Mouse (Mus musculus) ES-Bruce4 (cell line): Measurements from ENCODE around the gene 1700088E04Rik. TPM values are rescaled to one million over a fixed set of nuclear protein-coding genes. Genes with fewer than 3 reads are reported as not detected.

Experiments
- H3K27ac ChIP-seq: 2 replicates; pipeline ENCODE4 v1.5.1; 2012; ENCODE audit warnings: low read length, inconsistent platforms; ENCODE audit not compliant: insufficient read depth
- H3K27me3 ChIP-seq: 2 replicates; pipeline ENCODE4 v1.6.1; 2012; ENCODE audit warnings: mild to moderate bottlenecking, low read length, inconsistent platforms; ENCODE audit not compliant: control insufficient read depth, poor library complexity, insufficient read depth, severe bottlenecking
- H3K36me3 ChIP-seq: 2 replicates; pipeline ENCODE4 v1.6.1; 2012; ENCODE audit warnings: inconsistent platforms, mild to moderate bottlenecking, low read length, moderate library complexity; ENCODE audit not compliant: control insufficient read depth, poor library complexity, insufficient read depth, severe bottlenecking
- H3K4me1 ChIP-seq: one replicate; pipeline ENCODE4 v1.8.1; 2011; ENCODE audit warnings: low read length; ENCODE audit not compliant: control insufficient read depth, insufficient read depth
- H3K4me3 ChIP-seq: 2 replicates; pipeline ENCODE4 v1.5.1; 2011; ENCODE audit warnings: low read depth, mild to moderate bottlenecking, low read length
- H3K9ac ChIP-seq: 2 replicates; pipeline ENCODE4 v1.6.1; 2012; ENCODE audit warnings: low read depth, mild to moderate bottlenecking, inconsistent platforms; ENCODE audit not compliant: poor library complexity, severe bottlenecking
- H3K9me3 ChIP-seq: replicated peaks from 2 replicates; pipeline ENCODE4 v1.6.1; 2012; ENCODE audit warnings: mild to moderate bottlenecking, low read length, inconsistent platforms; ENCODE audit not compliant: control insufficient read depth, poor library complexity, insufficient read depth, severe bottlenecking
- CTCF ChIP-seq: IDR thresholded peaks from one replicate; pipeline ENCODE4 v1.8.1; 2011; ENCODE audit warnings: low read depth, low read length
- EP300 ChIP-seq: IDR thresholded peaks from 2 replicates; pipeline ENCODE4 v1.6.1; 2011; ENCODE audit warnings: low read depth, low read length; ENCODE audit not compliant: insufficient read depth
- POLR2A ChIP-seq: IDR thresholded peaks from one replicate; pipeline ENCODE4 v1.8.1; 2011; ENCODE audit warnings: low read length; ENCODE audit not compliant: insufficient read depth
- polyA plus RNA-seq: library from polyadenylated mRNA; stranded (reverse); fragments of >200 nt; gene quantifications from 2 replicates; pipeline ENCODE4 v1.2.4, GENCODE M21; 2011; ENCODE audit warnings: low read depth; ENCODE audit not compliant: missing spikeins, insufficient read depth, insufficient read length

Gene 1700088E04Rik
- polyA plus RNA-seq, 1 experiment, result 1.4 TPM

- no peak for TF ChIP-seq POLR2A
- TF ChIP-seq CTCF, result no peak
- no peak for TF ChIP-seq EP300
- Histone ChIP-seq H3K4me1 (no peaks in the 10 kb centered on the region), H3K27me3 (no peaks in the 10 kb centered on the region), H3K9me3 (no peaks in the 10 kb centered on the region), H3K4me3 (no peak overlapping the region), H3K27ac (no peak overlapping the region), H3K36me3 (peaks cover 28% of the 10 kb centered on the region), H3K9ac (no peak overlapping the region)
These were observed 44.5 kb downstream of the 1700088E04Rik start for GRCm38 (mm10) chr15:79096556-79096955.

DNA sequence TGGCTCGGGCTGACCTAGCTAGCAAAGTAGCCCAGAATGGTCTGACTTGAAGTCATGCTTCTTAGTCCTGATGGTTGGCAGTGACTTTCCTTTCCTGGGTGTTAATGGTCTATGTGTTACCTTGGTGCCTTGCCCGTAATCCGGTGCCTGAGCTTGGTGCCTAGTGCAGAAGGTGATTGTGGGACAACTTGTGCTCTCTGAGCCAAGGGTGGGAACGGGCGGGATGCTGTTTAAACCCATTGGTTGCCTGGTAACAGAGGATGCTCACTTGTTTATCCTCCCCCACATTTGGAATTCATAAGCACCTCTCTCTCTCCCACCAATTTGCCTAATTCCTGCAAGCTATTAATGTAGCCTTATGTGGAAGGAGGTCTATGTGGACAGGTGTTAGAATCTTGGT, 45.6 kb downstream of the 1700088E04Rik start:
- TF ChIP-seq POLR2A (no peak), CTCF (no peak), EP300 (no peak)
- no peaks in the 10 kb centered on the region for H3K9me3 ChIP-seq
- peaks cover 39% of the 10 kb centered on the region for H3K36me3 ChIP-seq
- H3K4me1 ChIP-seq, result no peaks in the 10 kb centered on the region
- no peak overlapping the region for H3K9ac ChIP-seq
- no peak overlapping the region for H3K27ac ChIP-seq
- no peaks in the 10 kb centered on the region for H3K27me3 ChIP-seq
- H3K4me3 ChIP-seq, result no peak overlapping the region

DNA sequence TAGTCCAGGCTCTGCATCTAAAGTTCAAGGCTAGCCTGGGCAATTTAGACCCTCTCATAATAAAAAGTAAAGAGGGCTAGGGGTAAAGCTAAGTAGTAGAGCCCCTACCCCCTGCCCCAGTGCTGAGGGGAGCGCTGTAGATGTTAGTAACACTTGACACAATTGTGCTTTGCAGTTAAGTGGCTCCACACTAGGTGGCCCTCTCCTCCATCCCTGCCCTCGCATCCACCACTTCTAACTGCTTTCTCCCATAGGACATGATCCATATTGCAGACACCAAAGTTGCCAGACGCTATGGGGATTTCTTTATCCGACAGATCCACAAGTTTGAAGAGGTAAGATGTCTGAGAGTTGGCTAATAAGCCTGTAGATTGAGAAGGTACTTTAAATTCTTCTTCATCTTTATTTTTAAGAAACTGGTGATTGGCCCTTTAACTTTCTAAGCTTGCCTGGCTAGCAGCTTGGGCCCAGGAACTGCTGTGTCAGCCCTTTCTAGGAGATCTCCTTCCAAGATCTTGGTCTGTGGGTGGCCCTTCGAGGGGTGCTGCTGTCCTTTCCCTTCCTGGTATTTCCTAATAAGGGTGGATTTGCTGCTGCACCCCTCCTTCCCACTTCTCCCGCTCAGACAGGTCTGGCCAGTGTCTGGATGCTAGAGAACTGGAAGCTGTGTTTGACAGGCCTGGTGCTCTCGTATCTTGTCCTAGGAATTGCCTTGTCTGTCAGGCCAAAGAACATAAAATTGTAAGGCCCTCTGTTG, 47.8 kb downstream of the 1700088E04Rik start:
- H3K27me3 ChIP-seq, result no peaks in the 10 kb centered on the region
- H3K27ac ChIP-seq, result no peak overlapping the region
- H3K4me3 ChIP-seq, result no peak overlapping the region
- peaks cover 2% of the 10 kb centered on the region for H3K4me1 ChIP-seq
- no peaks in the 10 kb centered on the region for H3K9me3 ChIP-seq
- TF ChIP-seq CTCF (peak; percentile 75), POLR2A (no peak)
- peaks cover 56% of the 10 kb centered on the region for H3K36me3 ChIP-seq
- no peak overlapping the region for H3K9ac ChIP-seq

DNA sequence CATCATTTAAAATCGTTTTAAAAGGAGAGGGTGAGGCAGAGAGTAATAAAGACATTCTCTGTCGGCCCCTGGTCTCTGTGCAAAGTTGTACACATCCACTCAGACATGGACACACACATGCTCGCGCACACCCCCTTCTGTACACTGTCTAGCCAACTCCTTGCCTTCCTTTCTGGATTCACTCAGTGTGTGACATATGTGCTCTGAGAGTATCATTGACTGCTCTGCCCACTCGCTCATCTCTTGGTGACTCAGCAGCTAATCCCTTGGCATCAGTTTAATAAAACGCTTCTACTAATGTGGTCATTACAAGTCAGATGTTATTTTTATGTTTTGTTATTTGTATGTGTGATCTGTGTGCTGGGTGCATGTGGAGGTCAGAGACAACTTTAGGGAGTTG, 48.8 kb downstream of the 1700088E04Rik start:
- H3K4me1 ChIP-seq, result peaks cover 2% of the 10 kb centered on the region
- no peaks in the 10 kb centered on the region for H3K27me3 ChIP-seq
- H3K9me3 ChIP-seq, result no peaks in the 10 kb centered on the region
- TF ChIP-seq CTCF (no peak), EP300 (no peak), POLR2A (no peak)
- H3K36me3 ChIP-seq, result peaks cover 61% of the 10 kb centered on the region
- H3K9ac ChIP-seq, result no peak overlapping the region
- H3K27ac ChIP-seq, result no peak overlapping the region
- no peak overlapping the region for H3K4me3 ChIP-seq

GRCm38 (mm10) chr15:79079567-79079966, 61.5 kb downstream of the 1700088E04Rik start:
- Histone ChIP-seq H3K27ac (peak overlapping the region; percentile 15), H3K27me3 (no peaks in the 10 kb centered on the region), H3K36me3 (peaks cover 79% of the 10 kb centered on the region), H3K9me3 (no peaks in the 10 kb centered on the region), H3K4me1 (peaks cover 4% of the 10 kb centered on the region), H3K4me3 (0 out of 2 replicates have a peak overlapping the region, but pooled peaks have one; percentile 19), H3K9ac (no peak overlapping the region)
- no peak for TF ChIP-seq CTCF
- no peak for TF ChIP-seq EP300
- TF ChIP-seq POLR2A, result no peak

Other genes starting within 250 kb of the 1700088E04Rik start
- gene Gm49510, start 241.6 kb downstream of the 1700088E04Rik start, polyA plus RNA-seq, result not detected in 2 replicates
- gene Sh3bp1, start 241.5 kb downstream of the 1700088E04Rik start, polyA plus RNA-seq, result 26.8 and 41.7 TPM in 2 replicates
- 22.8 and 28.0 TPM in 2 replicates for gene Pdxp, start 227.3 kb downstream of the 1700088E04Rik start, polyA plus RNA-seq
- gene Lgals1, start 214.5 kb downstream of the 1700088E04Rik start, polyA plus RNA-seq, result 225 and 232 TPM in 2 replicates
- 42.3 and 45.1 TPM in 2 replicates for gene Nol12, start 206.3 kb downstream of the 1700088E04Rik start, polyA plus RNA-seq
- gene Triobp, start 193.5 kb downstream of the 1700088E04Rik start, polyA plus RNA-seq, result 49.5 and 57.1 TPM in 2 replicates
- 59.8 TPM in 2 replicates for gene H1f0, start 112.8 kb downstream of the 1700088E04Rik start, polyA plus RNA-seq
- gene Galr3, start 99.4 kb downstream of the 1700088E04Rik start, polyA plus RNA-seq, result not detected in 2 replicates
- gene Ankrd54, start 78.4 kb downstream of the 1700088E04Rik start, polyA plus RNA-seq, result 16.6 and 18.2 TPM in 2 replicates
- gene Eif3l, start 66.1 kb downstream of the 1700088E04Rik start, polyA plus RNA-seq, result 598 and 608 TPM in 2 replicates
- 12.4 and 13.4 TPM in 2 replicates for gene Micall1, start 32.4 kb downstream of the 1700088E04Rik start, polyA plus RNA-seq
- gene Polr2f, start 244 bp downstream of the 1700088E04Rik start, polyA plus RNA-seq, result 162 and 166 TPM in 2 replicates
- 0.43 and 1.4 TPM in 2 replicates for gene Sox10, start 24.0 kb upstream of the 1700088E04Rik start, polyA plus RNA-seq
- gene Pick1, start 87.9 kb upstream of the 1700088E04Rik start, polyA plus RNA-seq, result 47.8 and 48.0 TPM in 2 replicates
- gene Gm49486, start 88.1 kb upstream of the 1700088E04Rik start, polyA plus RNA-seq, result 1.0 TPM in 2 replicates
- not detected in 2 replicates for gene Slc16a8, start 113.5 kb upstream of the 1700088E04Rik start, polyA plus RNA-seq
- gene Baiap2l2, start 144.3 kb upstream of the 1700088E04Rik start, polyA plus RNA-seq, result 0.69 and 1.8 TPM in 2 replicates
- gene Pla2g6, start 187.1 kb upstream of the 1700088E04Rik start, polyA plus RNA-seq, result 40.2 and 40.6 TPM in 2 replicates
- 12.3 and 14.5 TPM in 2 replicates for gene Maff, start 205.4 kb upstream of the 1700088E04Rik start, polyA plus RNA-seq